Mouse (Mus musculus) embryo, embryonic 10.5 days (tissue): ENCODE results near the gene Ripk3.
A peak's percentile ranks its signal among the peaks of the same experiment; 100 is the strongest.

Experiments used
- DNase-seq: peaks from one replicate; pipeline ENCODE4 v3.0.0-alpha.2; 2015; ENCODE audit warnings: low spot score

Gene Ripk3

GRCm38 (mm10) chr14:55795380-55796163, 6.9 kb upstream of the Ripk3 start:
- DNase-seq = no peak

DNA sequence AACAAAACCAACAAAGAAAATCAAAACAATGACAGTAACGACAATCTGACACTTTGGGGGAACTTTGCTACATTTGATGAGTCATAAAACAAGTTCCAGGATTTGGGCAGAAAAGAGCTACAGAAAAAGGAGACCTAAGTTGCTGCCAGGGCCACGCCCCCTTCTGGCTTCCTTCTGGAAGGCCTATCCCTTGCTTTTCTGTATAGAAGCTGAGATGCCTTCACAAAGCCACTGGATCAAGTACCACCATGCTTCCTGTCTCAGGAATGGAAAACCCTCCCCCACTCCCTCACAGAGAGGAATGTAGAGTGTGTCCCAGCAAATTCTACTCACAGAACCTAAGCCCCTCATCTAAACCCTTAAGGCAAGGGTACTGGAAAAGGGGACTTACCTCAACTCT, 5.3 kb upstream of the Ripk3 start:
- no peak for DNase-seq

DNA sequence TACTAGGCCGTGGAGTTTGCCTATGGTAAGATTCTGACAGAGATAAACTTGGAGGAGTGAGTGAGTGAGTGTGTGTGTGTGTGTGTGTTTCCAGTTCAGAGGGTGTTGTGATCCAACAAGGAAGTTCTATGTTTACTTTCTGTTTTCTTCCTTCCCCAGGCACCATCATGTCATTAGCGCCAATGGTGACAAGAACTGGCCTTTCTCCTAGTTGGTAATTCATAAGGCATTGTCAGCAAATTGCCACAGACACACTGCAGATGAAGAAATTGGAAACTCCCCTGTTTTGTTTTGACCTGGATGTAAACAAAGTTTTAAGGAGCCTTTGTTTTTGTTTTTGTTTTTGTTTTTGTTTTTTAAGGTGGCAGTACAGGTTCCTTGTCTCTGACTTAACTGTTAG, 4.8 kb upstream of the Ripk3 start:
- DNase-seq = no peak

GRCm38 (mm10) chr14:55787731-55788130, 934 bp downstream of the Ripk3 start:
- no peak for DNase-seq

- DNase-seq = peak; percentile 42
These were observed 3.5 kb downstream of the Ripk3 start for GRCm38 (mm10) chr14:55785195-55785594.

GRCm38 (mm10) chr14:55783958-55784235, 4.8 kb downstream of the Ripk3 start, which contains the start of gene Adcy4:
Gene Adcy4, minus strand, starts transcription at chr14:55784095.
- peak; percentile 37 for DNase-seq

- peak; percentile 85 for DNase-seq
These were observed 5.3 kb downstream of the Ripk3 start for GRCm38 (mm10) chr14:55783171-55783957.

DNA sequence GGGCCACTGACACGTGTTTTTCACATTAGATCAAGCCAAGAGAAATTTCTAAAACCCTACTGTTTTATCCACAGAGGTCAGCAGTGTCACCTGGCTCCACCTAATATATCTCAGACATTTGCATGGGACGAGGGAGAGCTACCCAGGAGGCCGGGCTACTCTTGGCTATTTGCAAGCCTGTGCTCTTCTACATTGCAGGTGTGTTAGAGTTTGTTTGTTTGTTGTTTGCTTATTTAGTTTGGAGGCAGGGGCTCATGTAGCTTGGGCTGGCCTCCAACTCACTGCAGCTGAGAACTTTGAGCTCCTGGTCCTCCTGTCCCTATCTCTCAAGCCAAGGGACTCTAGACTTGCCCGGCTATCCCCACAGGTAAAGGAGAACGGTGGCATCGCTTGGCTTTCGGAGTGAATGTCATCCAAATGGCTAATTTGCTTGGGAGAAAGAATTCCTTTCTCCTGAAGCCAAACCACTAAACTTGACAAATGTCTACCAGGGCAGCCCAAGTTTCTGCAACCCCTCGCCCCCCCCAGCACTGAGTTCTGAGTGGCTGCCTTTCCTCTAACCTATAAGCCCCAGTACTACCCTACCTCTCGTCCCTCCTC, 6.2 kb downstream of the Ripk3 start:
- DNase-seq = no peak

DNA sequence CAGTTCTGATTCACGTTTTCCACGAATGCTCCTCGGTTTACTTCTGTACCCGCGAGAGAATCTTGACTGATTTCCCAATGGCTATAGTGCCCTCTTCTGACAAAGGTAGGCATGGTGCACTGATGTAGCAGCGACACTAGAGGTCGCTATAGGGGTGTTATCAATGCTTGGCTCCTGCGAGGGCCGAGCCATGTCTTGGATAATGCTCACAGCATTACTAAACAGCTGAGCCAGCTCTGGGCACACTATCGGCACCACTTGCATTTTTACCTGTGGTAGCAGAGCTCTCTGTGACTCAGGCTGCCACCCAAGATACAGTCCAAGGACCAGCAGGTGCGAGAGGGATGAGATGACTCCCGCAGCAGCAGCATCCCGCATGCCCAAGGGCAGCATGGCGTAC, 7.4 kb downstream of the Ripk3 start:
- peak; percentile 93 for DNase-seq

DNA sequence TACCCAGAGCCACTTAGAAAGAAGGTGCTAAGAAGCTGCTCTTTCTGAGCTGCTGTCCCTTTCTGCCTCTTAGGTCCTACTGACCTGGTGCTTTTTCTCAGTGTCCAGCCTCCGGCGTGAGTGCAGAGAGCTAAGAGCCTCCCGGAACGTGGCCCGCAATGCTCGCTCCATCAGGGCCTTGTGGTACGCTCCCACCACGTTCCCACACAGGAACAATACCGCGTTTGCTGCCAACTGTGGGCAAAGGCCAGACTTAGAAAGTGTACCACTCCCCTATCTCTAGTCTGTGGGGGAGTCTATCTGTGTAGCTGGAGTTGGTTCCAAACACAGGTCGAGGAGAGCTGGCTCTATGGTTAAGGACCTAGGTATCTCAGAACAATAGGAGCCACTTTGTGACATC, 7.9 kb downstream of the Ripk3 start:
- no peak for DNase-seq

- DNase-seq = no peak
These were observed 9.0 kb downstream of the Ripk3 start for GRCm38 (mm10) chr14:55779656-55780055.

GRCm38 (mm10) chr14:55778686-55779085, 10.0 kb downstream of the Ripk3 start:
- no peak for DNase-seq

DNA sequence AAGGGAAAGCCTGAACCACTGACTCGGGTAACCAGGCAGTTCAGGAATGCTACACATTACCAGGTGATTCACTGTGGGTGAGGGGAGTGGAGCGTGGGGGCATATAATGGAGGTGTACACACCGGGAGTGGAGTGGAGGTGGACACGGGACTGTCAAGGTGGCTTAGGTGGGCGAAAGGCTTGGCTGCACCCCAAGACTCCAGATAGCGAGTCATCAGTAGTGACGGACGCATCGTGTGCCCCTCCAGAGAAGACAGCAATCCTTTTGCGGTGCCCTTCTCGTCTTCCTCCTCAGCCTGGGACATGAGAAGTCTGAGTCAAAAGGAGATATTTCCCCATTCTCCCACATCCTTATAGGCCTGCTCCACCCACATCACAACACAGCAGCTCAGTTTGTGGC, 10.9 kb downstream of the Ripk3 start:
- no peak for DNase-seq

- no peak for DNase-seq
These were observed 11.5 kb downstream of the Ripk3 start for GRCm38 (mm10) chr14:55777176-55777575.

DNA sequence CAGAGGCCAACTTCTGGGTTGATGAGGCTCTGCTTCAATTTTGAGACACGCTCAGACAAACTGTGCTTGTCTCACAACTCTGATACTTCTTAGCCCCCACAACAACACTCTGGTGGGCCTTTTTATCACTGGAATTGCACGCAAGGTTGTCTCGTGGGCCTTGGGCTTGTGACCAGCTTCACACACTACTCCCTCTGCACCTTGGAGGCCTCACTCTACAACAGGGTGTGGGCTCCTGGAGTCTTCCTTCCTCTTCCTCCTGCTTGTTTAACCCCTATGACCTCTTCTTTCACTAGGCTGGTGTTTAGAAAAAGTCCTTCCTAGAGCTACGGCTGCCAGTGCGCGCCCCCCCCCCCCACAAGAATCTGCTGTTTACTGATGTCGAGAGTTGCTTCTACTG, 12.0 kb downstream of the Ripk3 start:
- no peak for DNase-seq

- DNase-seq = no peak
These were observed 19.5 kb downstream of the Ripk3 start for GRCm38 (mm10) chr14:55769087-55769703.

DNA sequence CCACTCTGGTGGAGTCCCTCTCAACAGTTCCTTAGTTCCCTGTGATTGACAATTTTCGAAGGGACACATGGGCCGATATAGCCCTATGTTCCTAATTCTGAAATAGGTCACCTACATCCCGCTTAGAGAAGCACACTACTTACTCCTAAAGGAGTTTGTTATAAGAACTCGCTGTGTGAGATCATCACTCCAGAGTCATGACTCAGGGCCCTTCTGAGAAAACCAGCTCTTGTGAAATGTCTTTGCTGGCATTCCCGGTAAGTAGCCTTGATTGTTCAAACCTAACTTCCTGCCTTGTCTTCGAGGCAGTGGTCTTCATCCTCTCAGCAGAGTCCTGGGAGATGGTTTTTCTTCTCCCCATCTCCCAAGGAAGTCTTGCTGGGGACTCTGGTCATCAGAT, 20.1 kb downstream of the Ripk3 start:
- no peak for DNase-seq

- DNase-seq = peak; percentile 75
These were observed 20.9 kb downstream of the Ripk3 start for GRCm38 (mm10) chr14:55767519-55768414.

- DNase-seq = no peak
These were observed 23.0 kb downstream of the Ripk3 start, which contains the start of gene Ltb4r1 for GRCm38 (mm10) chr14:55765696-55766095. Gene Ltb4r1, plus strand, starts transcription at chr14:55765962.

DNA sequence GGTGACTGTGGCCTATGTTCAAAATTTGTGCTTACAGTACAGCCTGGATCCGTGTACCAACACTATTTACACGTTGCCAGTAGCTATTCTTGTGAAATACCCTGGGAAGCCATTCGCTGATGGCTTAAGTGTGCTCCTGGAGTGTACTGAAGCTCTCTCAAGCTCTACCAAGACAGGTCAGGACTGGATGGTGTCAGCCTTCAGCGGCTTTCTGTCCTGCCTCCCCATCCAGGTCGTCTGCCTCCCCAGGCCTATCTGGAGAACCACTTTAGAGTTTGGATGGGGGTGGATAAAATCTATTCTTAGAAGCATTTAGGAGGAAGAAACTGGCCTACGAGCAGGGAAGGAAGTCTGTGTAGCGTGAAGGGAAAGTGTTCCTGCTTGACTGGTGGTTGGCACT, 25.5 kb downstream of the Ripk3 start:
- DNase-seq = no peak

DNA sequence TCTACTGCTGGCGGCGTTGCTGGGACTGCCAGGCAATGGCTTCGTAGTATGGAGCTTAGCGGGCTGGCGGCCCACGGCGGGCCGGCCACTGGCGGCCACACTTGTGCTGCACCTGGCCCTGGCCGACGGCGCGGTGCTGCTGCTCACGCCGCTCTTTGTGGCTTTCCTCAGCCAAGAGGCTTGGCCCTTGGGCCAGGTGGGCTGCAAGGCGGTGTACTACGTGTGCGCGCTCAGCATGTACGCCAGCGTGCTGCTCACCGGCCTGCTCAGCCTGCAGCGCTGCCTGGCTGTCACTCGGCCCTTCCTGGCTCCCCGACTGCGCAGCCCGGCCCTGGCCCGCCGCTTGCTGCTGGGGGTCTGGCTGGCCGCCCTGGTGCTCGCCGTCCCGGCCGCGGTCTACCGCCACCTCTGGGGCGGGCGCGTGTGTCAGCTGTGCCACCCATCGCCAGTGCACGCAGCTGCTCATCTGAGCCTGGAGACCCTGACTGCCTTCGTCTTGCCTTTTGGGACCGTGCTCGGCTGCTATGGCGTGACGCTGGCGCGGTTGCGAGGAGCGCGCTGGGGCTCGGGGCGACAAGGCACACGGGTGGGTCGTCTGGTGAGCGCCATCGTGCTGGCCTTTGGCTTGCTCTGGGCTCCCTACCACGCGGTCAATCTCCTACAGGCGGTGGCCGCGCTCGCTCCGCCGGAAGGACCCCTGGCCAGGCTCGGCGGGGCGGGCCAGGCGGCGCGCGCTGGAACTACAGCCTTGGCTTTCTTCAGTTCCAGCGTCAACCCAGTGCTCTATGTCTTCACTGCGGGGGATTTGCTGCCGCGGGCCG, 26.5 kb downstream of the Ripk3 start:
- peak; percentile 77 for DNase-seq
